Mouse (Mus musculus): Measurements from ENCODE around the gene Man1c1. TPM values are rescaled to one million over a fixed set of nuclear protein-coding genes. Genes with fewer than 3 reads are reported as not detected.
A peak's percentile ranks its signal among the peaks of the same experiment; 100 is the strongest.

The Man1c1 gene
- polyA plus RNA-seq, 1 experiment from 2014 or later = 5.6 TPM

- 6% methylated on average over 8 of the region's 8 CpGs for WGBS
- Histone ChIP-seq H3K4me1 (ENCODE audit: control insufficient read depth, insufficient read depth, low read length) (no peaks in the 10 kb centered on the region), H3K27ac (ENCODE audit: low read depth, low read length) (no peak overlapping the region), H3K36me3 (ENCODE audit: control insufficient read depth, insufficient read depth, low read length) (no peaks in the 10 kb centered on the region), H3K9me3 (ENCODE audit: control insufficient read depth, low read length) (no peaks in the 10 kb centered on the region), H3K4me3 (ENCODE audit: low read depth, low read length) (no peak overlapping the region), H3K4me2 (ENCODE audit: low read depth, low read length) (no peak overlapping the region), H3K27me3 (ENCODE audit: control insufficient read depth, insufficient read depth, low read length) (no peaks in the 10 kb centered on the region), H3K9ac (replicated peaks; ENCODE audit: low read depth, low read length) (no peak overlapping the region)
- no peak for ATAC-seq (ENCODE audit: low read depth)
These were observed 26.0 kb upstream of the Man1c1 start for GRCm38 (mm10) chr4:134730106-134730505.

DNA sequence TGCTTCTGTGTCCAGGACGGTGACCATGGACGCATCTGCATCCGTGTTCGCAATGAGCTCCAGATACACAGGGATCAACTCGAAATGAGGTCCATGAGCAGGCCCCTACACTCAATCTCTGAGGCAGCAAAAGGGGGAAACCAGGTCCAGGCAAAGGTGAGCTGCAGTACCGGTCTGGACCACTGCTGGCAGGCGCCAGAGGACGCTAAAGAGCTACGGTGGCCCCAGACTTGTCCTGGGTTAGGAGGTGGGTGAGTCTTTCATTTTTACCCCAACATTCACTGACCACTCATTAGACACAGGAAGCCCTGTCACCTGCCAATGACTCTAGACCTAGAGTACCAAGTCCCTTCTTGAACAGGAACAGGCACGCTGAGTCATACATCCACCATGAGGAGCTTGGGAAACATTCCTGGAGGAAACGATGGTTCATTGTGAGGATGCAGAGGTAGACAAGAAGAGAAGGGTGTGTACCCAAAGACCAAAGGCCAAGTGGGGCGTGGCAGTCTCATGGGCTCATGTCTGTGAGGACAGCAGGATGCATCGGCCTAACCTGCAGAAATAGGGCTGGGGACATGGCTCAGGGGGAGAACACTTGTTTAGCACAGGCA is 21.8 kb upstream of the Man1c1 start:
- Histone ChIP-seq H3K4me2 (ENCODE audit: low read depth, low read length) (no peak overlapping the region), H3K27me3 (ENCODE audit: control insufficient read depth, insufficient read depth, low read length) (no peaks in the 10 kb centered on the region), H3K27ac (ENCODE audit: low read depth, low read length) (no peak overlapping the region), H3K36me3 (ENCODE audit: control insufficient read depth, insufficient read depth, low read length) (no peaks in the 10 kb centered on the region), H3K9me3 (ENCODE audit: control insufficient read depth, low read length) (no peaks in the 10 kb centered on the region), H3K4me3 (ENCODE audit: low read depth, low read length) (no peak overlapping the region), H3K9ac (replicated peaks; ENCODE audit: low read depth, low read length) (no peak overlapping the region), H3K4me1 (ENCODE audit: control insufficient read depth, insufficient read depth, low read length) (no peaks in the 10 kb centered on the region)
- no peak for ATAC-seq (ENCODE audit: low read depth)
- 67% methylated on average over 13 of the region's 13 CpGs for WGBS

GRCm38 (mm10) chr4:134724974-134725373 is 20.9 kb upstream of the Man1c1 start:
- H3K4me1 ChIP-seq (ENCODE audit: control insufficient read depth, insufficient read depth, low read length) = no peaks in the 10 kb centered on the region
- no peak for ATAC-seq (ENCODE audit: low read depth)
- H3K27ac ChIP-seq (ENCODE audit: low read depth, low read length) = no peak overlapping the region
- no peak overlapping the region for H3K9ac ChIP-seq (replicated peaks; ENCODE audit: low read depth, low read length)
- H3K4me3 ChIP-seq (ENCODE audit: low read depth, low read length) = no peak overlapping the region
- 58% methylated on average over 4 of the region's 4 CpGs for WGBS
- no peaks in the 10 kb centered on the region for H3K9me3 ChIP-seq (ENCODE audit: control insufficient read depth, low read length)
- H3K27me3 ChIP-seq (ENCODE audit: control insufficient read depth, insufficient read depth, low read length) = no peaks in the 10 kb centered on the region
- no peak overlapping the region for H3K4me2 ChIP-seq (ENCODE audit: low read depth, low read length)
- no peaks in the 10 kb centered on the region for H3K36me3 ChIP-seq (ENCODE audit: control insufficient read depth, insufficient read depth, low read length)

GRCm38 (mm10) chr4:134723251-134723650 is 19.2 kb upstream of the Man1c1 start:
- Histone ChIP-seq H3K27ac (ENCODE audit: low read depth, low read length) (no peak overlapping the region), H3K4me3 (ENCODE audit: low read depth, low read length) (no peak overlapping the region), H3K4me1 (ENCODE audit: control insufficient read depth, insufficient read depth, low read length) (no peaks in the 10 kb centered on the region), H3K9me3 (ENCODE audit: control insufficient read depth, low read length) (no peaks in the 10 kb centered on the region), H3K27me3 (ENCODE audit: control insufficient read depth, insufficient read depth, low read length) (no peaks in the 10 kb centered on the region), H3K9ac (replicated peaks; ENCODE audit: low read depth, low read length) (no peak overlapping the region), H3K36me3 (ENCODE audit: control insufficient read depth, insufficient read depth, low read length) (no peaks in the 10 kb centered on the region), H3K4me2 (ENCODE audit: low read depth, low read length) (no peak overlapping the region)
- ATAC-seq (ENCODE audit: low read depth) = no peak
- WGBS = 70% methylated on average over 3 of the region's 3 CpGs

DNA sequence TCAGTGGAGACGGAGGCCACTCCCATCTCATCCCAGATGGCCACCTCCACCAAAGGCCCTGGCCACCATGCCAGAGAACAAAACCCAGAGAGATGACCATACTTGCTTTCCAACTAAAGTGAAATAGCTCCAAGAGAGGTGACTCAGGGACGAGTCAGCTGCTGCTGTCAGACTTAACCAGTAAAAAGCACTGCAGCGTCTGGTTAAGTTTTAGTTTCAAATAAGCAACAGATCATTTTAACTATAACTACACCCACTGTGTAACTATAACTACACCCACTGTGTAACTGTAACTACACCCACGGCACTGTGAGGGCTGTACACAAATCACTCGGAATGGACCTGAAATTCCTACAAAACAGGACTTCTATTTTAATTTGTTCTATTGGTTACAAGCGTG is 17.0 kb upstream of the Man1c1 start:
- no peaks in the 10 kb centered on the region for H3K4me1 ChIP-seq (ENCODE audit: control insufficient read depth, insufficient read depth, low read length)
- no peak overlapping the region for H3K27ac ChIP-seq (ENCODE audit: low read depth, low read length)
- no peaks in the 10 kb centered on the region for H3K36me3 ChIP-seq (ENCODE audit: control insufficient read depth, insufficient read depth, low read length)
- no peak for ATAC-seq (ENCODE audit: low read depth)
- H3K4me2 ChIP-seq (ENCODE audit: low read depth, low read length) = no peak overlapping the region
- H3K4me3 ChIP-seq (ENCODE audit: low read depth, low read length) = no peak overlapping the region
- H3K9me3 ChIP-seq (ENCODE audit: control insufficient read depth, low read length) = no peaks in the 10 kb centered on the region
- no peak overlapping the region for H3K9ac ChIP-seq (replicated peaks; ENCODE audit: low read depth, low read length)
- H3K27me3 ChIP-seq (ENCODE audit: control insufficient read depth, insufficient read depth, low read length) = no peaks in the 10 kb centered on the region
- WGBS = 89% methylated on average over 6 of the region's 6 CpGs

- no peak overlapping the region for H3K4me3 ChIP-seq (ENCODE audit: low read depth, low read length)
- no peaks in the 10 kb centered on the region for H3K4me1 ChIP-seq (ENCODE audit: control insufficient read depth, insufficient read depth, low read length)
- no peaks in the 10 kb centered on the region for H3K9me3 ChIP-seq (ENCODE audit: control insufficient read depth, low read length)
- ATAC-seq (ENCODE audit: low read depth) = no peak
- H3K27ac ChIP-seq (ENCODE audit: low read depth, low read length) = no peak overlapping the region
- H3K27me3 ChIP-seq (ENCODE audit: control insufficient read depth, insufficient read depth, low read length) = no peaks in the 10 kb centered on the region
- WGBS = 90% methylated on average over 3 of the region's 3 CpGs
- H3K36me3 ChIP-seq (ENCODE audit: control insufficient read depth, insufficient read depth, low read length) = no peaks in the 10 kb centered on the region
- H3K9ac ChIP-seq (replicated peaks; ENCODE audit: low read depth, low read length) = no peak overlapping the region
- no peak overlapping the region for H3K4me2 ChIP-seq (ENCODE audit: low read depth, low read length)
These were observed 16.3 kb upstream of the Man1c1 start for GRCm38 (mm10) chr4:134720371-134720770.

- H3K9me3 ChIP-seq (ENCODE audit: control insufficient read depth, low read length) = no peaks in the 10 kb centered on the region
- no peak overlapping the region for H3K4me3 ChIP-seq (ENCODE audit: low read depth, low read length)
- H3K36me3 ChIP-seq (ENCODE audit: control insufficient read depth, insufficient read depth, low read length) = no peaks in the 10 kb centered on the region
- H3K4me1 ChIP-seq (ENCODE audit: control insufficient read depth, insufficient read depth, low read length) = no peaks in the 10 kb centered on the region
- H3K27ac ChIP-seq (ENCODE audit: low read depth, low read length) = no peak overlapping the region
- no peak overlapping the region for H3K4me2 ChIP-seq (ENCODE audit: low read depth, low read length)
- no peaks in the 10 kb centered on the region for H3K27me3 ChIP-seq (ENCODE audit: control insufficient read depth, insufficient read depth, low read length)
- no peak for ATAC-seq (ENCODE audit: low read depth)
- H3K9ac ChIP-seq (replicated peaks; ENCODE audit: low read depth, low read length) = no peak overlapping the region
- WGBS = 83% methylated on average over 8 of the region's 8 CpGs
These were observed 15.4 kb upstream of the Man1c1 start for GRCm38 (mm10) chr4:134719489-134719888.

DNA sequence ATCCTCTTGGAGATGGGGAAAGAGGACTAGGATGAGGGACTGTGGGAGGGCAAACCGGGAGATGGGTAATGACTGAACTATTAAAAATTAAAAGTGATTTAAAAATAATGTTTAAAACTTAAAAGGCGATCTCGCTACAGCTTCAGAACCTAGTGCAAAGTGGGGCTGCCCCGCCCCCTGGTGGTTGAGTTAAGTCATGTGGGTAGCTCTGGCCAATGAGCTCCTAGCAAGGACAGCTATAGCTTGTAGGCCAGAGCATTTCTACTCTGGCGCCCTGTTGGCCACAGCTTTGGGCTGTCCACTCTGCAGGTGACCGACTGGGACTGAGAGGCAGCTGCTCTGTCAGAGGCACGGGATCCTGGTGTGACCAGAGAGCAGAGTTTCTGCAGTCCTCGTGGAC is 9.8 kb upstream of the Man1c1 start:
- H3K9me3 ChIP-seq (ENCODE audit: control insufficient read depth, low read length) = no peaks in the 10 kb centered on the region
- ATAC-seq (ENCODE audit: low read depth) = peak; percentile 91
- H3K27ac ChIP-seq (ENCODE audit: low read depth, low read length) = no peak overlapping the region
- no peaks in the 10 kb centered on the region for H3K27me3 ChIP-seq (ENCODE audit: control insufficient read depth, insufficient read depth, low read length)
- H3K36me3 ChIP-seq (ENCODE audit: control insufficient read depth, insufficient read depth, low read length) = no peaks in the 10 kb centered on the region
- WGBS = 7% methylated on average over 8 of the region's 8 CpGs
- no peak overlapping the region for H3K4me3 ChIP-seq (ENCODE audit: low read depth, low read length)
- no peak overlapping the region for H3K9ac ChIP-seq (replicated peaks; ENCODE audit: low read depth, low read length)
- H3K4me2 ChIP-seq (ENCODE audit: low read depth, low read length) = no peak overlapping the region; the same call in 1 of the 2 replicates
- no peaks in the 10 kb centered on the region for H3K4me1 ChIP-seq (ENCODE audit: control insufficient read depth, insufficient read depth, low read length)

DNA sequence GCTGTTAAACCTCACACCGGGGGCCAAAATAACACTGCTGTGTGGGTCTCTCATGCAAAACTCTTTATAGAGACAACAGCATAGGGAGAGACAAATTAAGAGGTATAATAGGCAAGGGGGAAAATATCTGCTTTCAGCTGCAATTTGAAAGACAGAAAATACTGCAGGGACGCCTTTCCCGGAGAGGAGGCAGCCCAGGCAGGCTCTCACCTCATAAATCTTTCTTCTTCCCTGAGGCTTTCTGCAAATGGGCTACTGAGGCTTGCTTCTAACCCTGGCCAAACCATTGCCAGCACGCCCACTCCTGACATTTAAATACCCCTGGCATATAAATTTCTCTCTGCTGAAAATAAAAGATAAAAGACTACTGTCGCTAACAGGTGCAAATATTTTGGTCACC is 1.2 kb upstream of the Man1c1 start:
- no peak overlapping the region for H3K9ac ChIP-seq (replicated peaks; ENCODE audit: low read depth, low read length)
- H3K4me2 ChIP-seq (ENCODE audit: low read depth, low read length) = peak overlapping the region; percentile 82
- H3K4me1 ChIP-seq (ENCODE audit: control insufficient read depth, insufficient read depth, low read length) = peaks cover 25% of the 10 kb centered on the region
- H3K27me3 ChIP-seq (ENCODE audit: control insufficient read depth, insufficient read depth, low read length) = 0 out of 2 replicates have a peak, but pooled peaks cover 3% of the 10 kb centered on the region
- H3K27ac ChIP-seq (ENCODE audit: low read depth, low read length) = peak overlapping the region; percentile 77; the same call in 1 of the 2 replicates
- no peaks in the 10 kb centered on the region for H3K36me3 ChIP-seq (ENCODE audit: control insufficient read depth, insufficient read depth, low read length)
- 12% methylated on average over 5 of the region's 5 CpGs for WGBS
- peak overlapping the region; percentile 63 for H3K4me3 ChIP-seq (ENCODE audit: low read depth, low read length)
- no peak for ATAC-seq (ENCODE audit: low read depth)
- H3K9me3 ChIP-seq (ENCODE audit: control insufficient read depth, low read length) = no peaks in the 10 kb centered on the region

Data from neural tube, embryonic 14.5 days (tissue).